Mouse (Mus musculus) cortical plate, adult 2 months (tissue): ENCODE data around the gene Dcst2.

Experiments
- CTCF ChIP-seq: fragments of 200-500 bp; IDR thresholded peaks from 2 replicates; pipeline ENCODE4 v1.5.1; 2011; ENCODE audit warnings: mild to moderate bottlenecking, control low read depth, low read length; ENCODE audit not compliant: insufficient read depth; ENCODE audit errors: extremely low read depth
- POLR2A ChIP-seq: fragments of 200-500 bp; IDR thresholded peaks from 2 replicates; pipeline ENCODE4 v1.6.1; 2011; ENCODE audit warnings: mild to moderate bottlenecking, low read length, control low read depth; ENCODE audit not compliant: insufficient read depth; ENCODE audit errors: extremely low read depth

DNA sequence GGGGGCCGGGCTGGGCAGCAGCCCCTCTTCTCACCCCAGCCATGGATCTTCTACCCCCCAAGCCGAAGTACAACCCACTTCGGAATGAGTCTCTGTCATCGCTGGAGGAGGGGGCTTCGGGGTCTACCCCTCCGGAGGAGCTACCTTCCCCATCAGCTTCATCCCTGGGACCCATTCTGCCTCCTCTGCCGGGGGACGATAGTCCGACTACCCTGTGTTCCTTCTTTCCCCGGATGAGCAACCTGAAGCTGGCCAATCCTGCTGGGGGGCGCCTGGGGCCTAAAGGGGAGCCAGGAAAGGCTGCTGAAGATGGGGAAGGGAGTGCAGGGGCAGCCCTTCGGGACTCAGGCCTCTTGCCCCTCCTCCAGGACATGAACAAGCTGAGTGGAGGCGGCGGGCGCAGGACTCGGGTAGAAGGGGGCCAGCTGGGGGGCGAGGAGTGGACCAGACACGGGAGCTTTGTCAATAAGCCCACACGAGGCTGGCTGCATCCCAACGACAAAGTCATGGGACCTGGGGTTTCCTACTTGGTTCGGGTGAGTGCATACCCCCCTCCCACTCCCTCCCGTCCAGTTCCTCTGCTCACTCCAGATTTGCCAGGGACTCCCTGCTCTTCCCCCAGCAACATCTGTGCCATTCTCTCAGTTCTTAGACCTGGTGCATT is 60.2 kb downstream of the Dcst2 start:
- TF ChIP-seq CTCF = no peak
- TF ChIP-seq POLR2A = no peak
